Mouse (Mus musculus) gastrocnemius, postnatal 10 days (tissue): Measurements from ENCODE around the gene Ascl1. TPM values are rescaled to one million over a fixed set of nuclear protein-coding genes. Genes with fewer than 3 reads are reported as not detected.
A peak's percentile ranks its signal among the peaks of the same experiment; 100 is the strongest.

Source experiments
- DNase-seq: peaks from one replicate; pipeline ENCODE4 v3.0.0; 2021; ENCODE audit warnings: mixed read lengths
- long read RNA-seq, 2 experiments: library from polyadenylated mRNA; stranded (forward); transcript quantifications; one replicate each; pipeline ENCODE4 v2.0.0; 2021
- total RNA-seq, 2 experiments: library from RNA; stranded (reverse); gene quantifications; 2 replicates each; pipeline ENCODE4 v1.2.3; 2021

Ascl1 gene
- not detected for total RNA-seq
- long read RNA-seq, experiment 1: 0 reads
- long read RNA-seq, experiment 2: 0 reads

DNA sequence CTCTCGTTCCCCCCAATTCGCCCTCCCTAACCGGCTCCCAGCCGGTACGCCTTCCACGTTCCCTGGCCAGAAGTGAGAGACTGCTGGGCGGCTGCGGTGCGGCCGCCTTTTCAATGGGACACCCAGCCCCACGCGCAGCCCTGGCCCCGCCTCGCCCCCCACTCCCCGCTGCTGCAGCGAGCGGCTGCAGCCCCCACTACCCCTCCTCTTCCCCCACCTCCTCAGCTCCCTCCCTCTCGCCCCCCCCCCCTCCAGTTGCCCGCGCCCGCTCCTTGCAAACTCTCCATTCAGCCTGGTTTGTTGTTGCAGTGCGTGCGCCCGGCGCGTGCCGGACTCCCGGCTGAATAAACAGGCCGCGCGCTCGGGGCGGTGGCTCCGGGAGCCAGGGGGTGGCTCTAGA is at the start of gene Ascl1:
Gene Ascl1 (minus strand): TSS at position 85 of the 400 bp plus-strand sequence.
- DNase-seq: no peak

DNA sequence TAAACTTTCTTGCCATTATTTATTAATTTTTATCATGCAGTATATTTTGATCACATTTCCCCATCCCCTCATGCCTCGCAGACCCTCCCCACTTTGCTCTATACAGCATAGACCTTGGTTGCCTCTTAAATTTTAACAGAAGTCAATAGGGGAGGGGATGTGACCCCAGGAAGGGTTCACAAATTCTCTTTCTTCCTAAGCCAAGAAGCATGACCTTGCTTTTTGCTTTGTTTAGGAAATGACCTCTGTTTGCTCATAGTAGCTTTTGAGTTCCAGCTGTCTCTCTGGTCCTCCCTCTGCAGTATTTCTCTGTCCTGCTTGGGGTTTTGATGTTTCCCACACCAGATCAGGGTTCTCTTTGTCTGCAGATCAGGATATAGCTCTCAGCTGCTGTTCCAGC is 40.7 kb upstream of the Ascl1 start:
- no peak for DNase-seq

DNA sequence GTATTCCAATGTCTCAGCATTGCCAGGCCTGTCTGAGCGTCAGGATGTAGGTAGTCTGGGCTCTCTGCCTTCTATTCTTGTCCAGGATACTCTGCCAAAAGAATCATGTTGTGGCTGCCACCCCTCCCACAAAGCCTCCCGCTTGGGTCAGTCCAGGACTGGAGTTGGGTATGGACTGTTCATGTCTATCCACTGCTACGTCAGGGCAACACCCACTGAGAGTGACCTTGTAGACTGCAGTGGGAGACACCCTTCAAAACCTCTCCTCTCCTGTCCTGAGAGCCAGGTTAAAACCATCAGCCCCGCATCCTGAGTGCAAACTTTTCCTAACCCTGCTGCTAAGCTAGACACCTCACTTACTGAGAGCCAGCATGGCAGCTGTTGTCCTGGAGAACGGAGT is 28.2 kb upstream of the Ascl1 start, which contains the start of gene Pah:
Gene Pah (plus strand): TSS at position 150 of the 400 bp plus-strand sequence.
- no peak for DNase-seq

DNA sequence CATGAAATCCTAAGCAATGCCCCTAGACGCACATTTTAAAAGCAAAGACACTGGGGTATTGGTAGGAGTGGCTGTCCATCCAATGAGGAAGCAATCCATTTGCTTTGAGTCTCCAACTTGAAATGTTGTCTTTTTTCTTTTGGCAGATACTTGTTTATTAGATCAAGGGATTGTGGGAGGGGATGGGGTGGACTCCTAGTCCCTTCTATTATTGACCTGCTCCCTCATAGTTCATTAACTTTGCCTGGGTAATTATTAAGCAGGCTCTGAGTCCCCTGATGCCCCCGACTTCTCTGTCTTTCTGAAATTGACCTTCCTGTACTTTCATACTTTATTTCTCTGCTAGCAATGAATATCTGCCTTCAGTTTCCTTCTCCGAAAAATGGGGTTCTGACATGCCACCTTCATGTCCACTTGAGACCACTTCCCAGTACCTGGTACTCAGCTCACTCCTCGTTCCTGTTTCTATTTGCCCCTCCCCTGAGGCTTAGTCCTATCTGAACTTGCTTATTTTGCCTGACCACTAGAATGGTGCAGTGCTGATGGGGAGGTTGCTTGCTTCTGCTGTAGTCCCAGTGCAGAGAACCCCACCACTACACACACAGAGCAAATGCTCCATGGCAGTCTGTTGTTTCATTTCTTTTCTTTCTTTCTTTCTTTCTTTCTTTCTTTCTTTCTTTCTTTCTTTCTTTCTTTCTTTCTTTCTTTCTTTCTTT is 27.1 kb upstream of the Ascl1 start:
- DNase-seq: no peak

DNA sequence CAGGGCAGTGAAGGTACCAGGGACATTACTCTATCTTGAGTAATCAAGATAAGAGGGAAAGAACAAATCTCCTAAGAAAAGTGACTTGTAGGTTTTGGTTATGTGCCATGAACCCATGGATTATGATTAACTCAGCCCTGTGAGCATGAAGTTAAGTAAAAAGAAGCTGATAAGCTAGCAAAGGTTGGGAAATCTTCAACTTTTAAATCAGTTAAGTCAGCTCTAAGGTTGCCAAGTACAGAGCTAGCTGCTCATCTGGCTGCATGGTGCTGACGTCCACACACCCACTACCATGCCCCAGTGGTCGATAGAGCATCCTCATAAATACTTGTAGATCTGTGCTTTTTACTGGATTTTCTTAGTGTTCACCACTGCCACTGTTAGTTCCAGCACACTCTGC is 25.1 kb upstream of the Ascl1 start:
- no peak for DNase-seq

DNA sequence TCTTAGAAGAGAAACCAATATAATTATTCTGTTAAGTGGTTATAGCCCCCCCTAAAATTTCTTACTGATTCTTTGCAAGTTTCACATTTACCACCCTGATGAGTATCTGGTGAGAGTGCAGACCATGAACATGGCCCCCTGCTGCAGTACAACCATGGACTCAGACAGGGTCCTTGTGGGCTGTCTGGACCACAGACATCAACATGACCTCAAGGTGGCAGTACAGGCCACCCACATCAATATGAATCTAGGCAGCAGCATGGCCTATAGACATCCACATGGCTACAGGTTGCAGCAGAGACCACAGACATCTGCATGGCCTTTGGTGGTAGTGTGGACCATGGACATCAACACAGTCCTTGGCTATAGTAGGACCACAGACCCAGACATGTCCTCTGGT is 19.6 kb upstream of the Ascl1 start:
- DNase-seq: no peak

DNA sequence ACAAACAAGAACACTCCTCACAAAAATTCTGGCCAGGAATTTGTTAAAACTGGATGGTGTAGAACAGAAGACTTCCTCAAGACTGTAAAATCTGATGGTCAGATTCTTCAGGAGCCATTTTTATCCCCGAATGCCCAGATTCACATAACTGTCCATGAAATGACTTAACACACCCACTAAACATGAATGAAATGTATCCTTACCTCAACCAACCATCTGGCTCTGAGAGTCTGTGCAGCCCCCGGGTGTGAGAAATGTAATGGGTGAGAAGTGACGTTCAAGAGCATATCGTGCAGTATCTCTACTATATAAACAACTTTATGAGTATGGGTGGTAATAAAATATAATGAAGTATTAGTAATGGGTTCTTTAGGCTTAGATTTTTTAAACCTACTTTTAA is 15.1 kb upstream of the Ascl1 start:
- no peak for DNase-seq

DNA sequence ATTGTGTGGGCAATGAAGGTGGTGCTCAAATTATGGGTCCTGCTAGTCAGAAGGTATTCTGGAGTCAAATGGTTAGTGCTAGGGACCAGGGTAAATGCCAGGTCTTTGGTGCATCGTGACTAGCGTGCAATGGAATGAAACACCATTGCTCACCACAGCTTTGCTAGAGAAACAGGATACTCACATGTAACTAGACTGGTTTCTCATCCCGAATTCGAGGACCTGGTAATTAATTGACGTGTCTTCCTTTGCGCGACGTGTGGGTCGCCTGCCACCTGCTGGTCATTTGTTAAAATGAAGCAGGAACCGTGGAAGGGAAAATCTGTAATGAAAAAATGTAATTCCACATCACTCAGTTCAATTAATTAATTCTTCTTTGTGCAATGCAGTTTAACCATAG is 10.5 kb upstream of the Ascl1 start:
- DNase-seq: peak; percentile 46

DNA sequence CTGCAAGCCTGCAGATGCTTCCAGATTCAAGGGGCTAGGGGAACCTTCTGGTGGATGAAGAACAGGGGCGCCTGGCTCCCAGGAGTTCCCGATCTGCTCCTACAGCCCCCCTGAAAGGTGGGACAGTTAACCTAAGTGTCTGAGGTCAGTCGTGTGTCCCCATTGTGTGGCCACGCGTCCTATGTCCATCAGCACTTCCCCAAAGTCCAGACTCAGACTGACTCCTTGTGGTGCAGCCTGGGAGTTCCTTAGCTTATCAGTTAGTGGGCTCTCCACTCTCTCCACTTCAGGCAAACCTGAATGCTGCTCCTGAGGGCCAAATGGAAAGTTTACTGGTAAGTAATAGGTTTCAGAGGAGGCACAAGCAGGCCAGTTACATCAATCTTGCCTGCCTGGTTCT is 8.8 kb upstream of the Ascl1 start:
- no peak for DNase-seq

DNA sequence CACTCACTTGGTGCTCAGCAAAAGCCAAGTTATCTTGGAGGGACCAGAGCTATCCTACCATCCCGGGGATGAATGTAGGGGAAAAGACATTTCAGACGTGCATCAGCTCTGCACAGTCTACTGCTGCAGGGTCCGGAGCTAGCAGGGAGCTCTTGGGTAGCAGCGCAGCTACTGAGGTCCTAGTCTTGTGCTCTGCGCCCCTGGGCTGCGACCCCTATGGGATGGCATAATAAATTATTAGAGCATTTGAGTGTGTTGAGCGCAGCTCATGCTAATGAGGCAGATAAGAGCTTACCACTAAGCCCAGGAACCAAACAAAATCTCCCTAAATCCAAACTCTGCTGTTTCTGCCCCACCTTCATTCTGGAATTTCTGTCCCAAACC is 8.2 kb upstream of the Ascl1 start:
- DNase-seq: no peak

DNA sequence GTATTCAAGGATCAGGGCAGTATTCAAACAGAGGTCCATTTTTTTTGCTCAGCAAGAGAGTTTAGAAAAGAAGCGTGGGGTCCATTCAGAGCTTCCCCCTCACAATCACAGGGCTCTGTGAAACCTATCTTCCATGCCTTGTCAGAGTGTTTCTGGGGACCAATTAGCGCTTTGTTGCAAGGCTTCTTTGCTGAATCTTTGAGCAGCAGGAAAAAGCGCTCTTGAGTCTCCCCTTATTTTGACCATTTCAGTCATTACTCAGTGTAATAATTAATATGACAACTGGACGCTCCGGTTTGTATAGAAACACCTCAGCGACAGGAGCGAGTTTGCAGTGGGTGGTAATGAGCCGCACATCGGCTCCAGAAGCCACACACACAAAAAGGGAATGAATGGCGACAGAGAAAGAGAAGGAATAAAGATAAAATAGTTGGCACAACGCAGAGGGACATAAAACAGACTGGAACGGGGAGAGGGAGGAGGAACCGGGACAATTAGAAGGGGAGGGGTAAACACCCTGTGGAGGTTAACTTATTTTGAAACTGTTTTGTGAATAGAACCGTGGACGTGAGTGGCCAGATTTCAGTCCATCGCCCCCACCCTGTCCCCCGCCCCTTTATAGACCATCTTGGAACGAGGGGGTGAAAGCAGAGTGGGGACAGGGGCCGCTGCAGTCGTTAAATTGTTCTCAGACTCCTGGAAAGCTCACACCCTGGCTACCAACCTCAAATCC is 7.6 kb upstream of the Ascl1 start:
- DNase-seq: no peak

DNA sequence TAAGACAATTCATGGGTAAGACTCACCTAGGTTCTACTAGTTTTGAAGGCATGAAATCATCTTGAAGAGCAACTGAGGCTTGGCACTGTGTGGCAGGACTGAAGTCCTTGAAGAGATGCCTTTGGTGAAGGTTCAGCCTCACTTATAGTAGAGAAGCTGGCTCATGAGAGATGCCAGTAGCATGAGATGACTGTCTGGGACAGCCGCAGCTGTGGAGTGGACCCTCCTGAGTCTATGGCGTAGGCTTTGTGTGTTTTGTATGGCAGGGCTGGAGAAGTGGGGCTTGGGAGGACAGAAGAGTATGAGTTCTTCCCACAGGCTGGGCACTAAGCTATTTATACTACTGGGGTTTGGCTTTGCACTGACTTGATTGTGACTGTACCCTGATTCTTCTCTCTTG is 3.6 kb upstream of the Ascl1 start:
- no peak for DNase-seq

DNA sequence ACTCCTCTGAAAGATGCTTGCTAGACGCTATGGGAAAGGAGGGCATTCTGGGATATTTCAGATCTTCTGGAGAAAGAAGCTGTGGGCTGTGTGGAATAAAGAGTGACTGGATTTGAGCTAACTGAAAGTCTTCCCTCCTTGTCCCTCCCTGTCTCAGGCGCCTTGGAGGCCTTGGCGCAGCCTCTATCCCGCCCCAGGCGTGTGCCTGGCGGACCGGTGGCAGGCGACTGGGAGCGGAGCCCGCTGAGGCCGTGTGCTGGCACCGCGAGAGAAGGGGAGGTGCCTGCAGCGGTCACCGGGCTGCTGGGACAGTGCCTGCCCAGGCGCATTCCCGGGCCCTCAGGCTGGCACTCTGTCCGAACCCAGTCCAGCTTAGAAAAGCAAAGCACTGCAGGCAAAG is 1.1 kb upstream of the Ascl1 start:
- DNase-seq: peak; percentile 47

DNA sequence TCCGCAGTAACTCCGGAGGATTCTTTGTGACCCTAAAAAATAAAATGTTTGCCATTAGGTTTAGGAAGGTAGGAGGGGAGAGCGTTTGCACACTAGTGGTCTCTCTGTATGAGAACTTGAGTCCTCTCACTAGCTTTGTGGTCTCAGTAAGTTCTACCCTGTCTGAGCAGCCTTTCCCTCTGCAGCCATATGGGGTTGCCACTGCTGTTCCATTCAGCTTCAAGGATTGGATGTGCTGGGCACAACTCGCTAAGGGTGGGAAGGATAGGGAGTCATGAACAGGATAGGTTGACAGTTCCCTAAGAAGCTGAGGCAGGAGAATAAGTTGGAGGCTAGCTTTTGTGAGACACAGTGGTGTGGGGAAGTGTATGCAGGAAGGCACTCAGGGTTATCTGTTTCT is 716 bp upstream of the Ascl1 start:
- DNase-seq: no peak

DNA sequence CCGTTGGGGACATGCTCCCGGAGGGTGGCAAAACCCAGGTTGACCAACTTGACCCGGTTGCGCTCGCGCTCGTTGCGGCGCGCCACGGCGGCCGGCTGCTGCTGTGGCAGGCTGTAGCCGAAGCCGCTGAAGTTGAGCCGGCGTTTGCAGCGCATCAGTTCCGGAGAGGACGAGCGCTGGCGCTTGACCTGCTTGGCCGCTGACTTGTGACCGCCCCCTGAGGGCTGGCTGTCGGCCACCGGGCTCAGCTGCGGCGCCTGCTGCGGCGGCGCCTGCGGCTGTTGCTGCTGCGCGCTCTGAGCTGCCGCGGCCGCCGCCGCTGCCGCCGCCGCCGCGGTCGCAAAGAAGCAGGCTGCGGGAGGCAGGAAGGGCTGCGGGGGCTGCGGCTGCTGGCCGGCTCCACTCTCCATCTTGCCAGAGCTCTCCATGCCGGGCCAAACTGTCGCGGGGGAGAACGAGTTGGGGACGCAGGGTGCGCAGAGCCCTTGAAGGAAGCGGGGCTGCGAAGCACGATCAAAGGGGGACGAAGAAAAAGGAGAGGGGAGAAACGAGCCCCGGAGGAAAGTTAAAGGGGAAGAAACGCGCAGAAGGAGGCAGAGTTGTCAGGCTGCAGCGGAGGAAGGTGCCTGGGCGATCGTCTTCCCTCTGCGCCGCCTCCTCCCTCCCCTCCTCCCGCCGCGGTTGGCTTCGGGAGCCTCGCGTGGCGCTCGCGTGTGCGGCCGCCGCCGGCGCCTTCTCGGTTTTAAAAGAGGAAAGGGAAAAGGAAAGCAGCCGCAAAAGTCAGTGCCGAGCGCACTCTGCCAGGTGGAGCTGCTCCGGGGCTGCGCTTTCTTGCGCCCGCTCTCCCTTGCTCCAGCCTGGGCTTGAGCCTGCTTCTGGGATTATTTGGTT is 554 bp downstream of the Ascl1 start:
- DNase-seq: peak; percentile 71

DNA sequence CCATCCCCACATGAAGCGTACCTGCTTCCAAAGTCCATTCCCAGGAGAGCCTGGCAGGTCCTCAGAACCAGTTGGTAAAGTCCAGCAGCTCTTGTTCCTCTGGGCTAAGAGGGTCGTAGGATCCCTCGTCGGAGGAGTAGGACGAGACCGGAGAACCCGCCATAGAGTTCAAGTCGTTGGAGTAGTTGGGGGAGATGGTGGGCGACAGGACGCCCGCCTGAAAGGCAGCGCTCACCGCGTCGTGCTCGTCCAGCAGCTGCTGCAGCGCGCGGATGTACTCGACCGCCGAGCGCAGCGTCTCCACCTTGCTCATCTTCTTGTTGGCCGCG is 1.2 kb downstream of the Ascl1 start:
- DNase-seq: no peak

DNA sequence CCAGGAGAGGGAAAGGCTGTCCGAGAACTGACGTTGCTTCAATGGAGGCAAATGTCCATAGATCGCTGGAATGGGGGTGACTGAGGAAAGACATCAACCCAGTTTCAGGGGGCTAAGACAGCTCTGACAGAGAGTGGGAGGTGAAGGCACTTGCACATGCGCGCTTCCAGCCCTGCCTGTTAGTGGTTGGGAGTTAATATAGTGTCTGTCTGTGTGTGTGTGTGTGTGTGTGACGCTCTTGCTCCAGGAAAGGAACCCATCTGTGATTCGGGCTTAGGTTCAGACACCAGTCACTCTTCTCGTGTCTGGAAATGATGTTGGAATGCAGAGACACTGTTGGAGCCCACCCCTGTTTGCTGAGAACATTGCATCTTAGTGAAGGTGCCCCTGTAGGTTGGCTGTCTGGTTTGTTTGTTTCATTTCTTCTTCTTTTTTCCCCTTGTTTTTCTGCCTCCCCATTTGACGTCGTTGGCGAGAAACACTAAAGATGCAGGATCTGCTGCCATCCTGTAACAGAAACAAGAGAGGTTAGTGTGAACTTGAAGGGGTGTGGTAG is 1.9 kb downstream of the Ascl1 start:
- DNase-seq: no peak

DNA sequence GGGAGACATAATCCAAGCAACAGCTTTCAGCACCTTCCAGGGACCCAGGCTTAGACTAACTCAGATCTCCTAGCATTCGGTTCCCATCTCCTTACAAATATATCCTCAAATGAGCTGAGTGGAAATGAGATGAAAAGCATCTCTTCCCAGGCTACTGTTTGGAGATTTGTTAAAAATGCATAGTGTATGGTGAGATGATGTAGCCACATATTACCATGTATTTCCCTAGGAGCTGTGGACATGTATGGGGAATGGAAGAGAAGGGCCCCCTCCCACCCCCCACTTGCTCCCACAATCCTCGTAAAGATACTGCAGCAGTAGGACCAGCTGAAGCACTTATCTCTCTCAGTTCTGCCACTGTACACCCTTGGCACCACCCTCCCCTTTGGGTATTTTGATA is 3.1 kb downstream of the Ascl1 start:
- no peak for DNase-seq

DNA sequence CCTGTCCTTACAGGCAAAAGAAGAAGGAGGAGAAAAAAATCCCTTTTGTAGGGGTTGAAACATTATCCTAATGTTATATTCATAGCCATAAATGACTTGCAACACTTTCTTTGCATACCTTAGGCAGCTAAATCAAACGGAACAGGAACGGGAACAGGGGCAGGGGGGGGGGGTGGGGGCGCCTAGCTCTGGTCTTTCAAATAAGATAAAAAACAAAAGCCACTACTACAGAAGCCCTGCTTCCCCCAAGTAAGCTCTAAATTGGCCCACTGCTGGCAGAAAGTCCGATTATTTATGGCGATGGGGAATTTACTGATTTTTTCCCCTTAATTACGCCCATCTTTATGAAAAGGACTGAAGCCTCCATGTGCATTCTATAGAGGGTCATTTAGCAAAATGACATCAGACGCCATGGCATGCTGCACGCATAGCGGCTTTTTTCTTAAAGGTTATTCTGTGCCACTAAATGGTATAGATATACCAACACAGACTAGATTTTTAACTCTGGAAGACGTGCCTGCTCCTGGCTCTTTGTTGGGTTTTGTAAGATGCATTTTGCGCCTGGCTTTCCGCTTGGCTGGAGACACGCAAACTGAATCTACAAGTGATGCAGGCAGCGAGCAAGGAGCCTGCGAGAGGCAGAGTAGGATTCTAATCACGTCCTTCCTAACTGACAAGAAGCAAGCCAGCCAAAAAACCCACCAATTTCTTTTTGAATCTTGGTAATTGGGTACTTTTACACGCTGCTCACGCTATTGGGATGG is 4.0 kb downstream of the Ascl1 start:
- DNase-seq: no peak

DNA sequence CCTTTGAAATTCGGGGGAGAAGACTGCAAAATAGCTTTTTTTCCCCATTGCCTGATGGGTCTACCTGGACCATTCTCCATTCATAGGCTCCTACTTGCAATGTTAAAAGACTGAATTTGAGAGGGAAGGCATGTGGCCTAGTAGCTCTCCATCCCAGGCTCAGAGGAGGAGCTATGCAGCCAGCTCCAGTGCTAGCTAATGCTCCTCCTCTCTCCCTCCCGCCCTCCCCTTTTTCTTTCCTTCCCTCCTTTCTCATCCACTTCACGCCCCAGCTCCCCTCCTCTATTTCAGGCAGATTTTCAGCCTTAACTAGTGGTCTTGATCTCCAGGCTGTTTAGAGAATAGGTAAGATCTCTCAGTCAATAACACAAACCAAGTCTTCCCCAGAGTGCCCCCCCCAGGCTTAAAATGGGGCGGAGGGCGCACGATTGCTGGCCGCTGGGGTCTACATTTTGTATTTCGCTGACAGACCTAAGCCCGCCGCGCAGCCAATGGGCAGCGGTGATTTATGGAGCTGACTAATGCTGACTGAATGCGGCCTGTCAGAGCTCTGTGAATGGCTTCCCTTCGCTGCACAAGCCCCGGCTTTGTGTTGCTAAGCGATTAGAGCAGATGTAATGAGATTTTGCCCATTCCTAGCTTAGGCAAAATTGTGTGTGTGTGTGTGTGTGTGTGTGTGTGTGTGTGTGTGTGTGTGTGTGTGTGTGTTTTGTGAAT is 4.9 kb downstream of the Ascl1 start:
- DNase-seq: no peak
